Mouse (Mus musculus) left cerebral cortex, postnatal 36 days (tissue): Measurements from ENCODE around the gene Pkp2. TPM values are rescaled to one million over a fixed set of nuclear protein-coding genes. Genes with fewer than 3 reads are reported as not detected.

Experiments used
- DNase-seq, 2 experiments: peaks; one replicate each; pipeline ENCODE4 v3.0.0; 2021 to 2022; ENCODE audit warnings: low spot score in 2 of 2, mixed read lengths in 1 of 2
- intact Hi-C: fragments of 180-260 bp; cut with DNase I; formaldehyde crosslinking; loops from one replicate; pipeline ENCODE4 v1.15.1; 2025
- total RNA-seq, 2 experiments: library from RNA; stranded (reverse); gene quantifications; 2 replicates each; pipeline ENCODE4 v1.2.3; 2021

Pkp2 gene
- total RNA-seq, 2 experiments from 2014 or later: 3.5 to 8.7 TPM

DNA sequence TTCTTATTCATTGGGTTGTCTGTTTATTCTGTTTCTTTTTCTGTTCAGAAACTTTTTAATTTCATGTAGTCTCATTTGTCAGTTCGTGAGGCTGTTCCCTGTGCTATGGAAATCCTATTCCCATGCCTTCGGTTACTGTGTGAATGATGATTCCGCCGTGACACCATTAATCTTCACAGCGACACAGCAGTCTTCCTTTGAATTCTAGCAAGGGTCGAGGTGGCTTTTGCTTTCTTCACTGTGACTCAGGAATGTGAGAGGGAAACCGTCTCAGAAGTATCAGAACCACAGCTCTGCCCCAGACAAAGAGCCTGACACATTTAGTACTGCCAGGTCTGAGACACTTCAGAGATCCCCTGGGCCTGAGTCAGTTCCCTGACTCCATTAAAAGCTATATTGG, 42.8 kb downstream of the Pkp2 start:
- intact Hi-C loops: no loop called here
- no peak for DNase-seq

DNA sequence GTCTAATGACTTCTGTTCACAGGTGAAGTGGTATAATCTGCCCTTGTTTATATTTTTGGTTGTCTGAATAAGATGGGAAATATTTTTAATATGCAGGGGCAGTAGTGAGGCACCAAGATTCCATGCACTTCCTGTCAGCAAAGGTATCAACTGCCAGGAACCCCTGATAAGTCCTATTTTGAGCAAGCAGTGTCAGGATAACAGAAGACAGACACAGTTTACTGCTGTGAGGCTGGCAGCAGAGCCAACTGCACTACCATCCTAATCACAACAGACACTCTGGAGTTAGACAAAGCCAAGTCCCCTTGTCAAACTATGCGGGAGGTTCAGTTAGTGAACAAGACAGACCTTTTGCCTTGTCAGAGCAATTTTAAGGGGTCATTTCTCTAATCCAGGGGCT, 43.6 kb downstream of the Pkp2 start:
- DNase-seq: no peak
- intact Hi-C loops: no loop called here

DNA sequence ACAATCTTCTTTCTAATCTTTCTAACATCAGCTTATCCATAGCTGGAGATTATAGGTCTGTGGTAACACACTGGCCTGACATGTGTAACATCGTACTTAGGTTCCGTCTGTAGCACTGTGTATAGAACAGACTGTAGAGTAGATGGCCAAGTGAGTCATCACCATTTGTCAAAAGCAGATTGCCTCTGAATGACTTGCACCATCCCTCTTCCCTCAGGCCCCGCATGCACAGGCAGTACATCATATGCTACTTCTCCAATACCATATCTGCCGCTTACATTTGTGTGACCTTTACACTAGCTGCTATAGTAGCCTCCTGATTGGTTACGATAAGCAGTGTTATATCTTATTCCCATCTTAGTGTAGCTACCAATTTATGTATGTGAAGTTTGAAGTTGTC, 47.8 kb downstream of the Pkp2 start:
- intact Hi-C loops: no loop called here
- no peak for DNase-seq

DNA sequence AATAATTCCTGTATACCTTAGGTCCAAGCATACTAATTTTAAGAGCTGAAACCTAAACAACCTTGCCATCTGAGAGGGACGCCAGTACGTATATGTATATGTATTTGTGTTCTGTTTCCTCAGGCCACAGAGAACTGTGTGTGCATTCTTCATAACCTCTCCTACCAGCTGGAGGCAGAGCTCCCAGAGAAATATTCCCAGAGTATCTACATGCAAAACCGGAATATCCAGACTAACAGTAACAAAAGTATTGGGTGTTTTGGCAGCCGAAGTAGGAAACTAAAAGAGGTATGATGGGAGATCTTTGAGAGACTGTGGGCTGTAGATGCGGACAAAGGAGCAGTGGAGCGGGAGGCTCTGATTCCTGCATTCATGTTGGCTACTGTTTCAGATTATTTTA, 48.4 kb downstream of the Pkp2 start:
- no peak for DNase-seq
- intact Hi-C loops: no loop called here

DNA sequence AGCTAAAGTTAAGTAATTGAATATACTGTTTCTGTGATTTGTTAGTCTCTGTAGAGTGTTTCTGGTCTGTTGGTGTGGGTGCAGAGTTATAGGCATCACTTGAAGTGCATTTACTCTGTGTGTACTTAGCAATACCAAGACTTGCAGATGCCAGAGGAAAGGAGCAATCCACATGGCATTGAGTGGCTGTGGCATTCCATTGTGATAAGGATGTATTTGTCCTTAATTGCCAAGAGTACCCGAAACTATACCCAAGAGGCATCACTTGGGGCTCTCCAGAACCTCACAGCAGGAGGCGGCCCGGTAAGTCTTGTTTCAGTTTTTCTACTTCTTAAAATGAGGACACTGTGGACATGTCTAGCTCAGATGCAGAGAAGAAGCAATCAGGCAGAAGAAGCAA, 49.3 kb downstream of the Pkp2 start:
- intact Hi-C loops: no loop called here
- DNase-seq: no peak

DNA sequence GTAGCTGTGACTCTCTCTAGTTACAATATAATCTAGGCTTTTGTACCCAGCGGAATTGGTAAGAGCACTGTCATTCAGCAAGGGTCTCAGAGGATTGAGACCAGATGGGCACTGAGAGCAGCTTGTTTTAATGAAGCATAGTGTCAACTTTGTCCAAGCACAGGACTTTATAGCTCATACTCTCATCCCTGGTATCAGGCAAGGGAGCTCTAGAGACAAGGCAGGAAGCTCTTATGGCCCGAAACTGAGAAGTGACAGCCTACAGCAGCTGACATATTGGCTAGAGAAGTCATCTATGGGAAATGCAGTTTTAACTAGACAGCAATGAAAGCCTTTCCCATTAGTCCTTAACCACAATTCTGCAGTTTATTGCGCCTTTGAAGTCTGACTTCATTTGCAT, 59.9 kb downstream of the Pkp2 start:
- DNase-seq: no peak
- intact Hi-C loops: no loop called here

DNA sequence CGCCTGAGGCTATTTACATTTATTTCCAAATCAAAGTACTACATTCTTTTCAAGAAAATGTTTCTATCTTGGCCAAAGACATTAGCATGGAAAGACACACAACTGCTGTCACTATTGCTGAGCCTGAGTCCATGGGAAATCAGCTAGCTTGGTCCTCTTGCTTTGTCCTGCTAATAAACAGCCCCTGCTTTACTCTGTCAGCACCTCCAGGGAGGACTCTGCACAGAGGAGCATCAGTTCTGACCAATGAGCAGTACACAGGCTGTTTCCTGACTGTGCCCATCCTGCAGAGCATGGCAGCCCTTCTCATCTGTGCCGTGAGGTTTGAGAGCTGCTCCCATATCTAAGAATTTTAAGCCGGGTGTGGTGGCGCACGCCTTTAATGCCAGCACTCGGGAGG, 60.6 kb downstream of the Pkp2 start:
- no peak for DNase-seq
- intact Hi-C loops: no loop called here

DNA sequence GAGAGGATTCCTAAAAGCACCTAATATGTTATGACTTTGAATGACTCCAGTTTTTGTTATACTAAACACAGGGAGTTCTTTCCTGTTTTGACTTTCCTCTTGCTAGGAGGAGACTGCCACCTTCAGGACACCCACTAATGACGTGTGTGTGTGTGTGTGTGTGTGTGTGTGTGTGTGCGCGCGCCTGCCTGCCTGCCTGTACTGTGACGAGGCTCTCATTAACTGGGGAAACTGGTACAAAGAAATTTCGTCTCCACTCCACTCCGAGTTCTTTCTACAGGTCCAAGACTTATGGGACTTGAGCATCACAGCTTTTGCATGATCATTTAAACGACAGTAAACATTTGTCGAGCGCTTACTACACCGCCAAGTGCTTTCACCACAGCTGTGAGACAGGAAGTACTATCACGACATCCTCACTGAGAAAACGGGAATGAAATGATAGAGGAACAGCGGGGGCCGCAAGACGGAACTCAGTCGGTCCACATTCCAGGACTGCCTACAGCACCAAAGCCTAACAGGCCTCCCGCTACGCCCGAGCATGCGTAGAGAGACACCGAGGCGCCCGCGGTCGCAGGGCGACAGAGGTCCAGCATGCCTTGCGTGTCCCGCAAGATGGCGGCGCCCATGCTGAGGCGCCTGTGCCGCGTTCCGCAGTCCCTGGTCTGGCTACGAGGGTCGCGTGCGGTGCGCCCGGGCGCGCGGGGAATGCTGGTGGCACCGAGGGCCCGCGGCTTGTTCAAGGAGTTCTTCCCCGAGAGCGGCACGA, 89.4 kb downstream of the Pkp2 start, which contains the start of gene Yars2:
Yars2 (plus strand) TSS at position 597 of the 769 bp plus-strand sequence.
- intact Hi-C loops: loop anchor here (1.0 to 5.0 kb wide), 3 partner anchors 56 to 415 kb away; partner anchors contain the start of gene Dnm1l

DNA sequence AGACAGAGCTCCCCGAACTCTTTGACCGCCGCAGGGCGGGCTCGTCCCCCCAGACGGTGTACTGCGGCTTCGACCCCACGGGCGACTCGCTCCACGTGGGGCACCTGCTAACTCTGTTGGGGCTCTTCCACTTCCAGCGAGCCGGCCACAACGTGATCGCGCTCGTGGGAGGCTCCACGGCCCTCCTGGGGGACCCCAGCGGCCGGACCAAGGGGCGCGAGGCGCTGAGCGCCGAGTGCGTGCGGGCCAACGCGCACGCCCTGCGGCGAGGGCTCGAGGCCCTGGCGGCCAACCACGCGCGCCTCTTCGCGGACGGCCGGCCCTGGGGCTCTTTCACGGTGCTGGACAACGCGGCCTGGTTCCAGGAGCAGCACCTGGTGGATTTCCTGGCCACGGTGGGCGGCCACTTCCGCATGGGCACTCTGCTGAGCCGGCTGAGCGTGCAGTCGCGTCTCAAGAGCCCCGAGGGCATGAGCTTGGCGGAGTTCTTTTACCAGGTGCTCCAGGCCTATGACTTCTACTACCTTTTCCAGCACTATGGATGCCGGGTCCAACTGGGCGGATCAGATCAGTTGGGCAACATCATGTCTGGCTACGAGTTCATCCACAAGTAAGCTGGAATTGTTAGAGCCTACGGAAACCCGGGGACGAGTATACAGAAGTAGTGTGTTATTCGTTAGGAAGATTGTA, 90.2 kb downstream of the Pkp2 start:
- peak in 1 of 2 experiments; percentile 51 for DNase-seq
- intact Hi-C loops: loop anchor here (1.0 to 5.0 kb wide), 3 partner anchors 55 to 416 kb away; partner anchors contain the start of gene Dnm1l

More for the DNA sequence above, 89.4 kb downstream of the Pkp2 start, which contains the start of gene Yars2:
- DNase-seq: peak; percentile 95

DNA sequence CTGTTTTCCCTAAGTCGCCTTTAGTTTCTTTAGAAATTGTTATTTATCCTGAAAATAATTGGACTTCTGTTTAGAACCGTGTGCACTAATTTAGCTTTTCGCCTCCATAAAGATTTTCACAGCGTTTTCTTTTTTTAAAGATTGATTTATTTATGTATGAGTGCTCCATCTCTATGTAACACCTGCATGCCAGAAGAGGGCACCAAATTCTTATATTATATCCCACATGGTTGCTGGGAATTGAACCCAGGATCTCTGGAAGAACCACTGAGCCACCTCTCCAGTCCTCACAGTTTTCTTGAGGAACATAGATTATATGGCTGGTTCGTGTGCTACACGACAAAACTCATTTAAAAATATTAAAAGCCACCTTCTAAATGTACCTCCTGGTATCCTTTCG, 90.8 kb downstream of the Pkp2 start:
- no peak for DNase-seq
- intact Hi-C loops: loop anchor here (1.0 to 5.0 kb wide), 3 partner anchors 54 to 417 kb away; partner anchors contain the start of gene Dnm1l

DNA sequence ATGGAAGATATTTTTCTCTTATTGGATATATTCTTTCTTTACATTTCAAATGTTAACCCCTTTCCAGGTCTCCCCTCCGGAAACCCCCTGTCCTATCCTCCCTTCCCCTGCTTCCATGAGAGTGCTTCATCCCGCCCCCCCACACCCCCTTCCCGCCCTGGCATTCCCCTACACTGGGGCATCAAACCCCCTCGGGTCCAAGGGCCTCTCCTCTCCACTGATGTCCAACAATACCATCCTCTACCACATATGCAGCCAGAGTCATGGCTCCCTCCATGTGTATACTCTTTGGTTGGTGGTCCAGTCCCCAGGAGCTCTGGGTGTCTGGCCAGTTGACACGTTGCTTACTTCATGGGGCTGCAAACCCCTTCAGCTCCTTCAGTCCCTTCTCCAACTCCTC, 98.2 kb downstream of the Pkp2 start:
- intact Hi-C loops: no loop called here
- no peak for DNase-seq

Other genes starting within 250 kb of the Pkp2 start
- gene Yars2, start 89.6 kb downstream of the Pkp2 start, total RNA-seq: 10 to 100 TPM; 22.8 to 26.2 TPM
- 100 to 1,000 TPM; 198 to 201 TPM for gene Dnm1l, start 145.6 kb downstream of the Pkp2 start, total RNA-seq